Mouse (Mus musculus) forebrain, embryonic 11.5 days (tissue): ENCODE data around the gene Ccnj. TPM values are rescaled to one million over a fixed set of nuclear protein-coding genes. Genes with fewer than 3 reads are reported as not detected.

Source experiments
- ATAC-seq: fragments of 200-750 bp; cut with Nextera tagmentation; replicated peaks from 2 replicates; pipeline ENCODE4 v1.8.0; 2017; ENCODE audit warnings: moderate TSS enrichment; ENCODE audit not compliant: low FRiP score
- DNase-seq: peaks from one replicate; pipeline ENCODE4 v3.0.0-alpha.2; 2017; ENCODE audit warnings: low spot score
- H3K27ac ChIP-seq: fragments of 300-500 bp; sonication (generic); 2 replicates; pipeline ENCODE4 v1.5.1; 2014; ENCODE audit warnings: low read depth, low read length
- H3K27me3 ChIP-seq: fragments of 300-500 bp; sonication (generic); 2 replicates; pipeline ENCODE4 v1.6.1; 2014; ENCODE audit warnings: mild to moderate bottlenecking, low read length, mixed read lengths; ENCODE audit not compliant: control insufficient read depth, insufficient read depth
- H3K36me3 ChIP-seq: fragments of 300-500 bp; sonication (generic); 2 replicates; pipeline ENCODE4 v1.6.1; 2014; ENCODE audit warnings: mild to moderate bottlenecking, low read length, moderate library complexity, mixed read lengths; ENCODE audit not compliant: control insufficient read depth, insufficient read depth
- H3K4me1 ChIP-seq: fragments of 300-500 bp; sonication (generic); replicated peaks from 2 replicates; pipeline ENCODE4 v1.6.1; 2014; ENCODE audit warnings: low read length, mixed read lengths; ENCODE audit not compliant: control insufficient read depth, insufficient read depth
- H3K4me2 ChIP-seq: fragments of 300-500 bp; sonication (generic); 2 replicates; pipeline ENCODE4 v1.6.1; 2014; ENCODE audit warnings: low read depth, mild to moderate bottlenecking, low read length, moderate library complexity, mixed read lengths; ENCODE audit not compliant: severe bottlenecking
- H3K4me3 ChIP-seq: fragments of 300-500 bp; sonication (generic); 2 replicates; pipeline ENCODE4 v1.5.1; 2014; ENCODE audit warnings: low read depth, low read length
- H3K9ac ChIP-seq: fragments of 300-500 bp; sonication (generic); 2 replicates; pipeline ENCODE4 v1.6.1; 2014; ENCODE audit warnings: low read length
- H3K9me3 ChIP-seq: fragments of 300-500 bp; sonication (generic); 2 replicates; pipeline ENCODE4 v1.6.1; 2016; ENCODE audit warnings: low read length, mixed read lengths; ENCODE audit not compliant: control insufficient read depth
- WGBS: fragments of 180-500 bp; shearing (Covaris S2); extraction: QIAGEN DNeasy Blood & Tissue Kit; methylation state at CpG from one replicate; pipeline ENCODE4 v1.1.7; 2014; 5-methylcytosine and 5-hydroxymethylcytosine counted together
- polyA plus RNA-seq: library from polyadenylated mRNA; unstranded; fragments of >200 nt; fragmentation: Nextera tagmentation; extraction: Ambion mirVana; gene quantifications from 2 replicates; pipeline ENCODE4 v1.2.1, GENCODE M21; 2014

Ccnj gene
- polyA plus RNA-seq, 1 experiment from 2014 or later: 36.4 TPM

- H3K36me3 ChIP-seq: peaks cover 3% of the 10 kb centered on the region; the same call in 1 of the 2 replicates
- H3K27me3 ChIP-seq: no peaks in the 10 kb centered on the region
- no peaks in the 10 kb centered on the region for H3K9me3 ChIP-seq
- H3K27ac ChIP-seq: no peak overlapping the region
- peak overlapping the region; percentile 73 for H3K4me2 ChIP-seq
- peak overlapping the region; percentile 93 for H3K4me3 ChIP-seq
- peak overlapping the region; percentile 99 for H3K9ac ChIP-seq
- ATAC-seq: no peak
- DNase-seq: no peak
- 41% methylated on average over 5 of the region's 5 CpGs for WGBS
- H3K4me1 ChIP-seq: peaks cover 19% of the 10 kb centered on the region
Measured at GRCm38 (mm10) chr19:40832361-40832760, 1.3 kb downstream of the Ccnj start.

DNA sequence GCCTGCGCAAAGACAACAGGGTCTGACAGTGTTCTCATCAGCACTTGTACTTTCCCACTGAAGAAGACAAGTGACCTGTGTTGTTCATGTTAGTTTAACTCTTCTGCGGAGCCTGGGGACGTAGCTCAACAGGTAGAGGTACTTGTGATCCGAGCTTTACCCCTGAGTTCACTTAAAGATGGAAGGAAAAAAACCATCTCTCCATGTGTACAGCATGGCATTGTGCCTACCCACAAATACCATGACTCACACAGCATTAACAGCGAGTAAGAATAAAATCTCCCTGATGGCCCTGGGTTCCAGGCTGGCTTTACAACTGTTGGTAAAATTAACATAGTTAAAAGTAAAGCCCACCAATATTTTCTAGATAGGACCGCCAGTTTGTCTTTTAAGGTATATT, 3.4 kb downstream of the Ccnj start:
- Histone ChIP-seq H3K4me1 (peaks cover 19% of the 10 kb centered on the region), H3K4me3 (no peak overlapping the region), H3K27ac (no peak overlapping the region), H3K27me3 (no peaks in the 10 kb centered on the region), H3K36me3 (peaks cover 4% of the 10 kb centered on the region; the same call in 1 of the 2 replicates), H3K9me3 (no peaks in the 10 kb centered on the region), H3K9ac (no peak overlapping the region), H3K4me2 (no peak overlapping the region)
- no peak for DNase-seq
- ATAC-seq: no peak
- 93% methylated on average over 6 of the region's 6 CpGs for WGBS

GRCm38 (mm10) chr19:40838205-40838604, 7.1 kb downstream of the Ccnj start:
- Histone ChIP-seq H3K9me3 (no peaks in the 10 kb centered on the region), H3K4me1 (peaks cover 15% of the 10 kb centered on the region), H3K27me3 (no peaks in the 10 kb centered on the region), H3K4me3 (no peak overlapping the region), H3K4me2 (no peak overlapping the region), H3K36me3 (peaks cover 4% of the 10 kb centered on the region), H3K9ac (no peak overlapping the region), H3K27ac (no peak overlapping the region)
- ATAC-seq (no peak), DNase-seq (no peak)
- 96% methylated on average over 7 of the region's 7 CpGs for WGBS

- Histone ChIP-seq H3K27ac (no peak overlapping the region), H3K36me3 (peaks cover 11% of the 10 kb centered on the region), H3K4me2 (no peak overlapping the region), H3K4me1 (no peaks in the 10 kb centered on the region), H3K4me3 (no peak overlapping the region), H3K9ac (no peak overlapping the region), H3K27me3 (no peaks in the 10 kb centered on the region), H3K9me3 (no peaks in the 10 kb centered on the region)
- WGBS: 90% methylated on average over 6 of the region's 6 CpGs
- ATAC-seq (no peak), DNase-seq (no peak)
Measured at GRCm38 (mm10) chr19:40840303-40840702, 9.2 kb downstream of the Ccnj start.

GRCm38 (mm10) chr19:40841083-40841482, 10.0 kb downstream of the Ccnj start:
- no peak for ATAC-seq

GRCm38 (mm10) chr19:40841593-40841992, 10.5 kb downstream of the Ccnj start:
- no peaks in the 10 kb centered on the region for H3K4me1 ChIP-seq
- no peaks in the 10 kb centered on the region for H3K27me3 ChIP-seq
- no peaks in the 10 kb centered on the region for H3K9me3 ChIP-seq
- H3K36me3 ChIP-seq: peaks cover 18% of the 10 kb centered on the region
- WGBS: 91% methylated on average over 13 of the region's 13 CpGs
- H3K9ac ChIP-seq: no peak overlapping the region
- no peak for DNase-seq
- H3K4me3 ChIP-seq: no peak overlapping the region
- ATAC-seq: no peak
- H3K27ac ChIP-seq: no peak overlapping the region
- H3K4me2 ChIP-seq: no peak overlapping the region

More at GRCm38 (mm10) chr19:40841083-40841482, 10.0 kb downstream of the Ccnj start:
- WGBS: 92% methylated on average over 6 of the region's 6 CpGs
- no peak for DNase-seq
- Histone ChIP-seq H3K9ac (no peak overlapping the region), H3K4me2 (no peak overlapping the region), H3K36me3 (peaks cover 17% of the 10 kb centered on the region), H3K4me1 (no peaks in the 10 kb centered on the region), H3K9me3 (no peaks in the 10 kb centered on the region), H3K27me3 (no peaks in the 10 kb centered on the region), H3K4me3 (no peak overlapping the region), H3K27ac (no peak overlapping the region)

DNA sequence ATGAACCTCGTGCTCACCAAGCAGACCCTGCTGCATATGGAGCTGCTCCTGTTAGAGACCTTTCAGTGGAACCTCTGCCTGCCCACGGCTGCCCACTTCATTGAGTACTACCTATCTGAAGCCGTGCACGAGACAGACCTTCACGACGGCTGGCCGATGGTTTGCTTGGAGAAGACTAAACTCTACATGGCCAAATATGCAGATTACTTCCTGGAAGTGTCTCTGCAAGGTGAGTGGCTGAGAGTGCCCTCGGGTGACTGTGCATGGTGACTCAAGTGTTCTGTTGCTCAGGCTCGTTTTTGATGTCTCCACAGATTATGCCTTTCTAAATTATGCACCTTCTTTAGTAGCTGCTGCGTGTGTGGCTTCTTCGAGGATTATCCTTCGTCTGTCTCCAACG, 13.7 kb downstream of the Ccnj start:
- Histone ChIP-seq H3K4me3 (no peak overlapping the region), H3K4me1 (no peaks in the 10 kb centered on the region), H3K27ac (no peak overlapping the region), H3K4me2 (no peak overlapping the region), H3K9me3 (no peaks in the 10 kb centered on the region), H3K27me3 (no peaks in the 10 kb centered on the region), H3K36me3 (peaks cover 23% of the 10 kb centered on the region), H3K9ac (no peak overlapping the region)
- DNase-seq: no peak
- 95% methylated on average over 13 of the region's 13 CpGs for WGBS
- ATAC-seq: no peak

- Histone ChIP-seq H3K4me1 (no peaks in the 10 kb centered on the region), H3K9ac (no peak overlapping the region), H3K9me3 (no peaks in the 10 kb centered on the region), H3K4me3 (no peak overlapping the region), H3K27me3 (no peaks in the 10 kb centered on the region), H3K27ac (no peak overlapping the region), H3K4me2 (no peak overlapping the region), H3K36me3 (peaks cover 23% of the 10 kb centered on the region; the same call in 1 of the 2 replicates)
- no peak for ATAC-seq
- WGBS: 83% methylated on average over 12 of the region's 12 CpGs
- DNase-seq: no peak
Measured at GRCm38 (mm10) chr19:40849391-40849790, 18.3 kb downstream of the Ccnj start.

DNA sequence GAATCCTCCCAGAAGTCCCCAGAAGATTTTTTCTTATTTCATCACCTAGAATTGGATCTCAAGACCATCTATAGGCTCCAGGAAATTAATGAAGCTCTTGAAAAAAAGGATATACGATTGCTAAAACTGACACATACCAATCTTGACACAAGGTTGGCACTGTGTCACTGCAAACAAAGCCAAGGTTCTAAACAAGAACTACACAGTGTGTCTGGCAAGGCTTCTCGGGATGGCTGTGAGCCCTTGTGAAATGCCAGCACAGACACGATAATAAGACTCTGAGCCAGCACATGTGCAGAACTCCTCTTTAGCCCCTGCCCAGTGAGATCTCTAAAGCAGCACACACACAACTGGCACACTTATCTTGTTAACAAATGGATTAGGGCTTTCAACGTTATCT, 28.5 kb downstream of the Ccnj start:
- Histone ChIP-seq H3K27ac (no peak overlapping the region), H3K4me3 (no peak overlapping the region), H3K9ac (no peak overlapping the region), H3K4me1 (no peaks in the 10 kb centered on the region), H3K4me2 (no peak overlapping the region), H3K36me3 (no peaks in the 10 kb centered on the region), H3K27me3 (no peaks in the 10 kb centered on the region), H3K9me3 (no peaks in the 10 kb centered on the region)
- 75% methylated on average over 4 of the region's 4 CpGs for WGBS
- no peak for ATAC-seq
- no peak for DNase-seq
